Comparison of ENCODE assay signal across 9 mouse cellular contexts in the genomic region with DNA sequence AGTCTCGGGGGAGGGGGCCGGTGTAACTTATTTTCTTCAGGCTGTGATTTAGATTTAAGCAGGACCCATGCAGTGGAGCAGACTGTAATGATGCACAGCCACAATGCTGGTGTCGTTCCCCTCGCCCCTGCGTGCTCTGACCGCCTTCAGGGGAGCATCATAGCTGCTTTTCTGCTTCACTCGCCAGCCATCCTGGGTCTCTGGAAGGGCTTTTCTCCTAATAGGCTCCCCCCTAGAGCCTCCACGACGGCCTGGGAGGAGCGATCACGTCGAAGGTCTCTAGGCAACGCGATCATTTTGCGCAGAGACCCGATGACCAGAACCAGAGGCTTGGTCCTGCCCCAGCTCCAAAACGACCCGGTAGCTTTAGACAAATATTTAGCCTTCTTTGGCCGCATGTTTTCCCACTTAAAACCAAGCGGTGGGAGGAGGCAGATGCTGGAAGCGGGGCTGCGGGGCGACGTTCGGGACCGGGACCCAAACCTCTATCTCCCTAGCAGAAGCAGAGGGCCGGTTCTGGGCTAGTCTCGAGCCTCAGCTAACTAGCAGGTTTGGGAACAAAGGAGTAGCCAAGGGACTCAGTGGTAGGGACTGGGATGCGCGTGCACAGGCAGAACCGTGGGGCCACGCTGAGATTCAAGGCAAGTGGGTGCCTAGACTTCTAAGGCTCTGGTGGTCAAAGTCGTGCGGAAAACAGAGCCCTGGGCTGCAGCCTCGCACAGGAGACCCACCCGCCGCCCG. TPM values are rescaled to one million over a fixed set of nuclear protein-coding genes. Genes with fewer than 3 reads are reported as not detected.
DNase-seq lines count a peak whose midpoint lies in the region; ATAC-seq and TF ChIP-seq lines count a peak whose summit lies in the region.
"Had no signal": no experiment of that assay in that cellular context is flagged by ENCODE, and none has a peak within 500 bp of the region (broad histone marks: within the 10 kb centered on the region; RNA-seq: fewer than 3 reads in every experiment).

No protein-coding gene starts in this region.

- no peak for TF ChIP-seq CTCF in E14TG2a.4 (conservative IDR thresholded peaks at IDR 0.05; ENCODE audit: low read length)

- H3K27ac ChIP-seq in forebrain, embryonic 14.5 days (ENCODE audit: low read depth, low read length), result no peak overlapping the region
- no peak overlapping the region for H3K27ac ChIP-seq in liver, embryonic 13.5 days
- H3K27ac ChIP-seq: liver, embryonic 14.5 days had no signal

- WGBS in forebrain, embryonic 14.5 days, result 7% methylated on average over 38 of the region's 38 CpGs
- WGBS in liver, embryonic 13.5 days (ENCODE audit: insufficient replicate concordance), result 14% methylated on average over 38 of the region's 38 CpGs

- H3K36me3 ChIP-seq in E14TG2a.4 (ENCODE audit: insufficient read depth, low read length), result no peaks in the 10 kb centered on the region
- no peaks in the 10 kb centered on the region for H3K36me3 ChIP-seq in forebrain, embryonic 14.5 days (ENCODE audit: control insufficient read depth, insufficient read depth, low read length)
- no peaks in the 10 kb centered on the region for H3K36me3 ChIP-seq in liver, embryonic 13.5 days

- peak overlapping the region; percentile 84 for H3K4me2 ChIP-seq in forebrain, embryonic 14.5 days (ENCODE audit: low read length)
- H3K4me2 ChIP-seq in liver, embryonic 13.5 days, result 0 out of 2 replicates have a peak overlapping the region, but pooled peaks have one; percentile 12

- peak overlapping the region; percentile 72 for H3K4me3 ChIP-seq in E14TG2a.4 (replicated peaks; ENCODE audit: low read length)
- H3K4me3 ChIP-seq in forebrain, embryonic 14.5 days (ENCODE audit: low read depth, low read length), result peak overlapping the region; percentile 47
- no peak overlapping the region for H3K4me3 ChIP-seq in liver, embryonic 13.5 days (replicated peaks)

- H3K27me3 ChIP-seq in E14TG2a.4 (ENCODE audit: insufficient read depth, low read length), result peaks cover 71% of the 10 kb centered on the region
- peaks cover 20% of the 10 kb centered on the region for H3K27me3 ChIP-seq in forebrain, embryonic 14.5 days (replicated peaks; ENCODE audit: control insufficient read depth, insufficient read depth, low read length)
- H3K27me3 ChIP-seq in liver, embryonic 13.5 days, result peaks cover 52% of the 10 kb centered on the region

- H3K9me3 ChIP-seq in E14TG2a.4 (ENCODE audit: low read length), result no peaks in the 10 kb centered on the region
- H3K9me3 ChIP-seq in forebrain, embryonic 14.5 days (replicated peaks; ENCODE audit: control insufficient read depth, low read length), result no peaks in the 10 kb centered on the region
- H3K9me3 ChIP-seq in liver, embryonic 13.5 days (replicated peaks), result no peaks in the 10 kb centered on the region

- H3K9ac ChIP-seq in forebrain, embryonic 14.5 days (ENCODE audit: low read length), result peak overlapping the region; percentile 71
- no peak overlapping the region for H3K9ac ChIP-seq in liver, embryonic 13.5 days
- H3K9ac ChIP-seq: liver, embryonic 14.5 days had no signal

- H3K4me1 ChIP-seq in E14TG2a.4 (replicated peaks; ENCODE audit: low read depth, low read length), result peaks cover 19% of the 10 kb centered on the region
- no peaks in the 10 kb centered on the region for H3K4me1 ChIP-seq in forebrain, embryonic 14.5 days (ENCODE audit: control insufficient read depth, insufficient read depth, low read length)
- no peaks in the 10 kb centered on the region for H3K4me1 ChIP-seq in liver, embryonic 13.5 days (replicated peaks)

- ATAC-seq in forebrain, embryonic 14.5 days, result peak; percentile 65
- no peak for ATAC-seq in liver, embryonic 13.5 days (ENCODE audit: low read depth)

- peak; percentile 13 for DNase-seq in embryo, embryonic 10 days (ENCODE audit: low spot score)
- DNase-seq in embryo, embryonic 9.5 days (ENCODE audit: extremely low spot score), result no peak
- peak; percentile 33 for DNase-seq in forebrain, embryonic 14.5 days (ENCODE audit: low spot score)
- no peak for DNase-seq in liver, embryonic 13.5 days
- no peak for DNase-seq in urinary bladder, postnatal 14 days (ENCODE audit: low spot score)
- DNase-seq in gastrocnemius, adult 18-20 months (ENCODE audit: low spot score), result no peak
- no peak for DNase-seq in spleen, adult 12 weeks (ENCODE audit: low spot score)

RNA-seq across cellular contexts. Expression of a gene that starts 0.7 kb away (rescaled TPM):
- 5.5 and 5.6 TPM in 2 replicates for polyA plus RNA-seq in forebrain, embryonic 14.5 days (2014; fragmentation: Nextera tagmentation; extraction: Ambion mirVana)
- 0.05 TPM in 2 replicates for polyA plus RNA-seq in liver, embryonic 13.5 days (2015; fragmentation: Nextera tagmentation; extraction: Ambion mirVana)
- total RNA-seq in gastrocnemius, adult 18-20 months (2021), result not detected
- polyA plus RNA-seq: liver, embryonic 14.5 days had no signal

RNA-seq across cellular contexts. Expression of a gene that starts 22.9 kb away (rescaled TPM):
- polyA plus RNA-seq in forebrain, embryonic 14.5 days (2014; fragmentation: Nextera tagmentation; extraction: Ambion mirVana), result 0.39 and 0.53 TPM in 2 replicates
- polyA plus RNA-seq in liver, embryonic 13.5 days (2015; fragmentation: Nextera tagmentation; extraction: Ambion mirVana), result 0.03 TPM in 1 of 2 replicates, not detected in the other
- under 1 TPM in 1 of 2 experiments, not detected in 1; 0.07 TPM for total RNA-seq in gastrocnemius, adult 18-20 months (2021)
- polyA plus RNA-seq: liver, embryonic 14.5 days had no signal

RNA-seq across cellular contexts. Expression of a gene that starts 45.0 kb away (rescaled TPM):
- polyA plus RNA-seq in forebrain, embryonic 14.5 days (2014; fragmentation: Nextera tagmentation; extraction: Ambion mirVana), result 1.0 and 1.1 TPM in 2 replicates
- polyA plus RNA-seq in liver, embryonic 13.5 days (2015; fragmentation: Nextera tagmentation; extraction: Ambion mirVana), result 0.03 TPM in 1 of 2 replicates, not detected in the other
- not detected for total RNA-seq in gastrocnemius, adult 18-20 months (2021)

Comparison
In these comparisons a context has a peak if more than half of its experiments do, and no peak if none do; other contexts are left out.
1. DNase-seq: peak in embryo, embryonic 10 days (single experiment) and forebrain, embryonic 14.5 days (single experiment); none in embryo, embryonic 9.5 days (single experiment), liver, embryonic 13.5 days (single experiment), urinary bladder, postnatal 14 days (single experiment), gastrocnemius, adult 18-20 months (single experiment) and spleen, adult 12 weeks (single experiment).